Mouse (Mus musculus): Measurements from ENCODE around the gene Rnf26. TPM values are rescaled to one million over a fixed set of nuclear protein-coding genes. Genes with fewer than 3 reads are reported as not detected.
A peak's percentile ranks its signal among the peaks of the same experiment; 100 is the strongest.
"Not testable (repeated sequence)": the region's sequence is repeated elsewhere in the genome, so short reads cannot be mapped to it uniquely, and the experiment has no call there.

Rnf26 gene
- polyA plus RNA-seq, 1 experiment from 2014 or later = 71.1 TPM

- Histone ChIP-seq H3K4me2 (ENCODE audit: low read depth) (no peak overlapping the region), H3K4me3 (ENCODE audit: low read depth, low read length) (no peak overlapping the region), H3K4me1 (ENCODE audit: control insufficient read depth, insufficient read depth, low read length) (0 out of 2 replicates have a peak, but pooled peaks cover under 1% of the 10 kb centered on the region), H3K27me3 (ENCODE audit: control insufficient read depth, insufficient read depth, low read length) (no peaks in the 10 kb centered on the region), H3K36me3 (ENCODE audit: control insufficient read depth, insufficient read depth, low read length) (no peaks in the 10 kb centered on the region), H3K9me3 (ENCODE audit: control insufficient read depth, low read length) (no peaks in the 10 kb centered on the region), H3K9ac (ENCODE audit: low read length) (no peak overlapping the region), H3K27ac (ENCODE audit: low read depth, low read length) (no peak overlapping the region)
- no peak for DNase-seq (ENCODE audit: low spot score)
- WGBS = 88% methylated on average over 9 of the region's 9 CpGs
- no peak for ATAC-seq (ENCODE audit: insufficient read depth, low FRiP score, low TSS enrichment)
These were observed 2.3 kb upstream of the Rnf26 start for GRCm38 (mm10) chr9:44115599-44115998.

GRCm38 (mm10) chr9:44114453-44114852 lies 1.1 kb upstream of the Rnf26 start:
- 90% methylated on average over 2 of the region's 2 CpGs for WGBS
- Histone ChIP-seq H3K4me3 (ENCODE audit: low read depth, low read length) (no peak overlapping the region), H3K36me3 (ENCODE audit: control insufficient read depth, insufficient read depth, low read length) (no peaks in the 10 kb centered on the region), H3K27ac (ENCODE audit: low read depth, low read length) (no peak overlapping the region), H3K9ac (ENCODE audit: low read length) (no peak overlapping the region), H3K4me2 (ENCODE audit: low read depth) (no peak overlapping the region), H3K9me3 (ENCODE audit: control insufficient read depth, low read length) (no peaks in the 10 kb centered on the region), H3K27me3 (ENCODE audit: control insufficient read depth, insufficient read depth, low read length) (no peaks in the 10 kb centered on the region), H3K4me1 (ENCODE audit: control insufficient read depth, insufficient read depth, low read length) (peaks cover 10% of the 10 kb centered on the region; the same call in 1 of the 2 replicates)
- DNase-seq (ENCODE audit: low spot score) (no peak), ATAC-seq (ENCODE audit: insufficient read depth, low FRiP score, low TSS enrichment) (no peak)

- H3K9ac ChIP-seq (ENCODE audit: low read length); H3K27me3 ChIP-seq (ENCODE audit: control insufficient read depth, insufficient read depth, low read length); DNase-seq (ENCODE audit: low spot score); ATAC-seq (ENCODE audit: insufficient read depth, low FRiP score, low TSS enrichment); H3K27ac ChIP-seq (ENCODE audit: low read depth, low read length); H3K4me3 ChIP-seq (ENCODE audit: low read depth, low read length); H3K9me3 ChIP-seq (ENCODE audit: control insufficient read depth, low read length); H3K36me3 ChIP-seq (ENCODE audit: control insufficient read depth, insufficient read depth, low read length): not testable (repeated sequence)
- H3K4me1 ChIP-seq (ENCODE audit: control insufficient read depth, insufficient read depth, low read length) = peaks cover 22% of the 10 kb centered on the region
- 82% methylated on average over 9 of the region's 12 CpGs for WGBS
- H3K4me2 ChIP-seq (ENCODE audit: low read depth) = peak overlapping the region; percentile 40; the same call in 1 of the 2 replicates
These were observed 1.4 kb downstream of the Rnf26 start for GRCm38 (mm10) chr9:44111909-44112308.

- DNase-seq (ENCODE audit: low spot score) = peak; percentile 72
- Histone ChIP-seq H3K9me3 (ENCODE audit: control insufficient read depth, low read length) (no peaks in the 10 kb centered on the region), H3K36me3 (ENCODE audit: control insufficient read depth, insufficient read depth, low read length) (peaks cover 5% of the 10 kb centered on the region), H3K9ac (ENCODE audit: low read length) (no peak overlapping the region), H3K4me1 (ENCODE audit: control insufficient read depth, insufficient read depth, low read length) (peaks cover 22% of the 10 kb centered on the region), H3K27ac (ENCODE audit: low read depth, low read length) (no peak overlapping the region), H3K4me3 (ENCODE audit: low read depth, low read length) (no peak overlapping the region), H3K27me3 (ENCODE audit: control insufficient read depth, insufficient read depth, low read length) (no peaks in the 10 kb centered on the region), H3K4me2 (ENCODE audit: low read depth) (peak overlapping the region; percentile 22)
- no peak for ATAC-seq (ENCODE audit: insufficient read depth, low FRiP score, low TSS enrichment)
- WGBS = 33% methylated on average over 9 of the region's 9 CpGs
These were observed 3.8 kb downstream of the Rnf26 start for GRCm38 (mm10) chr9:44109360-44110095.

GRCm38 (mm10) chr9:44108269-44109055 lies 4.9 kb downstream of the Rnf26 start:
- peak overlapping the region; percentile 22; the same call in 1 of the 2 replicates for H3K4me2 ChIP-seq (ENCODE audit: low read depth)
- no peaks in the 10 kb centered on the region for H3K27me3 ChIP-seq (ENCODE audit: control insufficient read depth, insufficient read depth, low read length)
- H3K9ac ChIP-seq (ENCODE audit: low read length) = no peak overlapping the region
- no peak overlapping the region for H3K27ac ChIP-seq (ENCODE audit: low read depth, low read length)
- no peak for DNase-seq (ENCODE audit: low spot score)
- no peaks in the 10 kb centered on the region for H3K9me3 ChIP-seq (ENCODE audit: control insufficient read depth, low read length)
- WGBS = 83% methylated on average over 31 of the region's 31 CpGs
- peaks cover 7% of the 10 kb centered on the region for H3K36me3 ChIP-seq (ENCODE audit: control insufficient read depth, insufficient read depth, low read length)
- peaks cover 22% of the 10 kb centered on the region for H3K4me1 ChIP-seq (ENCODE audit: control insufficient read depth, insufficient read depth, low read length)
- no peak for ATAC-seq (ENCODE audit: insufficient read depth, low FRiP score, low TSS enrichment)
- no peak overlapping the region for H3K4me3 ChIP-seq (ENCODE audit: low read depth, low read length)

- no peak overlapping the region for H3K4me3 ChIP-seq (ENCODE audit: low read depth, low read length)
- H3K27ac ChIP-seq (ENCODE audit: low read depth, low read length) = no peak overlapping the region
- ATAC-seq (ENCODE audit: insufficient read depth, low FRiP score, low TSS enrichment) (no peak), DNase-seq (ENCODE audit: low spot score) (peak; percentile 63)
- peaks cover 7% of the 10 kb centered on the region for H3K36me3 ChIP-seq (ENCODE audit: control insufficient read depth, insufficient read depth, low read length)
- no peaks in the 10 kb centered on the region for H3K9me3 ChIP-seq (ENCODE audit: control insufficient read depth, low read length)
- H3K9ac ChIP-seq (ENCODE audit: low read length) = no peak overlapping the region
- peaks cover 22% of the 10 kb centered on the region for H3K4me1 ChIP-seq (ENCODE audit: control insufficient read depth, insufficient read depth, low read length)
- 0 out of 2 replicates have a peak overlapping the region, but pooled peaks have one; percentile 8 for H3K4me2 ChIP-seq (ENCODE audit: low read depth)
- WGBS = 38% methylated on average over 23 of the region's 25 CpGs
- H3K27me3 ChIP-seq (ENCODE audit: control insufficient read depth, insufficient read depth, low read length) = no peaks in the 10 kb centered on the region
These were observed 5.6 kb downstream of the Rnf26 start for GRCm38 (mm10) chr9:44107557-44108179.

- H3K27ac ChIP-seq (ENCODE audit: low read depth, low read length) = no peak within 1 kb of the TSS
- H3K9ac ChIP-seq (ENCODE audit: low read length) = peak within 1 kb of the TSS; percentile 4; the same call in 1 of the 2 replicates
- 46% methylated on average over 8 of the region's 8 CpGs for WGBS
- 0 out of 2 replicates have a peak within 1 kb of the TSS, but pooled peaks have one; percentile 8 for H3K4me2 ChIP-seq (ENCODE audit: low read depth)
- peaks cover 22% of the 10 kb centered on the region for H3K4me1 ChIP-seq (ENCODE audit: control insufficient read depth, insufficient read depth, low read length)
- ATAC-seq (ENCODE audit: insufficient read depth, low FRiP score, low TSS enrichment) (no peak), DNase-seq (ENCODE audit: low spot score) (no peak)
- no peaks in the 10 kb centered on the region for H3K27me3 ChIP-seq (ENCODE audit: control insufficient read depth, insufficient read depth, low read length)
- H3K4me3 ChIP-seq (ENCODE audit: low read depth, low read length) = no peak within 1 kb of the TSS
- no peaks in the 10 kb centered on the region for H3K9me3 ChIP-seq (ENCODE audit: control insufficient read depth, low read length)
- peaks cover 7% of the 10 kb centered on the region for H3K36me3 ChIP-seq (ENCODE audit: control insufficient read depth, insufficient read depth, low read length)
These were observed 6.2 kb downstream of the Rnf26 start, which contains the start of gene C1qtnf5 for GRCm38 (mm10) chr9:44107110-44107509. C1qtnf5 (plus strand) TSS chr9:44107245.

- Histone ChIP-seq H3K27me3 (ENCODE audit: control insufficient read depth, insufficient read depth, low read length) (no peaks in the 10 kb centered on the region), H3K27ac (ENCODE audit: low read depth, low read length) (no peak overlapping the region), H3K9me3 (ENCODE audit: control insufficient read depth, low read length) (no peaks in the 10 kb centered on the region), H3K4me1 (ENCODE audit: control insufficient read depth, insufficient read depth, low read length) (peaks cover 22% of the 10 kb centered on the region), H3K9ac (ENCODE audit: low read length) (no peak overlapping the region), H3K36me3 (ENCODE audit: control insufficient read depth, insufficient read depth, low read length) (peaks cover 7% of the 10 kb centered on the region), H3K4me3 (ENCODE audit: low read depth, low read length) (no peak overlapping the region), H3K4me2 (ENCODE audit: low read depth) (no peak overlapping the region)
- WGBS = 82% methylated on average over 4 of the region's 4 CpGs
- DNase-seq (ENCODE audit: low spot score) = no peak
- ATAC-seq (ENCODE audit: insufficient read depth, low FRiP score, low TSS enrichment) = no peak
These were observed 6.7 kb downstream of the Rnf26 start for GRCm38 (mm10) chr9:44106596-44106995.
